Mouse (Mus musculus) induced T-regulatory cell, adult 2 months (primary cell): ENCODE results near the gene Adamts3.

Experiments used
- DNase-seq: peaks from one replicate; pipeline ENCODE4 v3.0.0-alpha.2; 2012; ENCODE audit warnings: low read depth

The Adamts3 gene

DNA sequence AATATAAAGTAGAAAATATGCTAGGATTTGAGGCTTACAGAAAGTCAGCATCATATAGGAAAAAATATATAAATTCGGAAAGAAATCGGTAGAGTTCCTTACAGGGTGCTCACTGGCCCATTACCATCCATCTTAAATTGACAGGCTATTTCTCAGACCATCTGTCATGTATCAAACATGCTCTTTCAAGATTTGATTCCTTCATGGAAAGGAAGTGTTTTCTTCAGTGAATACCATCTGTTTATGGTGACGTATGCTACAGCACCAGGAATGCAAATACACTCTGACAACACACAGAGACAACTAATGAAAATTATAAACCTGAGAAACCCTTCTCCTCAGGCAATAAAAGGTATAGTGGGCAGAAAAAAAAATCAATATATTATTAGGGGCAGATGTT, 68.6 kb downstream of the Adamts3 start:
- no peak for DNase-seq

GRCm38 (mm10) chr5:89800181-89800816, 82.8 kb downstream of the Adamts3 start:
- DNase-seq, result no peak

GRCm38 (mm10) chr5:89793706-89794105, 89.4 kb downstream of the Adamts3 start:
- no peak for DNase-seq

DNA sequence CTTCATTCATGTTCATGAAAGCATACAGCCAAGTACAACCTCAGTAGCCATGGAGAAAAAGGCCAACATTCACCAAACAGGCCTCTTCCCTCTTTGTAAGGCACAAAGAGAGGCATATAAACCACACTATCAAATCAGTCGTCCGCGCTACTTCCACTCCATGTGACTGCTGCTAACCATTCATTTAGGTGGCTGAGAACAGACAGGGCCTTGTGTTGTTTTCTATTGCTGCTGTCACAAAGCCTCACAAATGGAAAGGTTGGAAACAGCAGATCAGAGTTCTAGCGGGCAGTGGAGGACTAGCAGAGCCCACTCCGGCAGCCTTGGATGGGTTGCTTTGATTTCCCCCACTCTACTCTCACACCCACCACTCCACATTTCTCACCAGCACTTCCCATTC, 98.5 kb downstream of the Adamts3 start:
- no peak for DNase-seq

DNA sequence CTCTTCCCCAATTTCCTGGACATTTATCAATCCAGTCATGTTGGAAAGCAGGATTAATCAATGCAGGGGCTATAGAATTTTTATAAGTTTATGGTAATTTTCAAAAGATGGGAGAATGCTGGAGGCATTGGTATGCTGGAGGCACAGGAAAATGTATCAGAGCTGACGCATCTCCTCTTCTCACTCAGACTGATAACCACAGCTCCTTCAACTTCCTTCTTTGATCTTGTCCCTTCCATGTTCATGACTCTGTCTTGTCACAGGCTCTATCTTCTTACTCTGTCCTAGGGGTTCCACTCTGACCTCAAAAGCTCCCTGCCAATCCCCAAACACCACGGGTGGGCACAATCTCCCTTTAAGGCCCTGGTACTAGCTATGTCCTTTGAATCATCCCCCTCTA, 103.3 kb downstream of the Adamts3 start:
- DNase-seq, result no peak

DNA sequence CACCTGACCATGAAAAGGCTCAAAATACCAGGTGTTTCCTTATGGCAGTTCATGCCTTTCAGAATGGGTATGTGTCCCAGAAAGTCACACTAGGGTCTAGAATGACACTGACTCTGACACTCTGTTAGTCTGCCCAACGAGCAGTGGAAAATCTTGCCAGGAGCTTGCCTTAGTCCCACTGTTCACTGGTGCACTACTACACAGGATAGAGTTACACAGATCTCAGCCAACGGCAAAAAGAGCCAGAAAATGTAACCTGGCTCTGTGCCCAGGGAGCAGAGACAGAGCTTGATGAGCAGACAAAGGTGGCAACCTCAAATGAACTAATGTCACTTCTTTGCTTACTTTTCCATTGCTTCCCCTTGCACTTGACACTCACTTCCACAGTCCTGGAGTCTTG, 104.5 kb downstream of the Adamts3 start:
- DNase-seq, result no peak

DNA sequence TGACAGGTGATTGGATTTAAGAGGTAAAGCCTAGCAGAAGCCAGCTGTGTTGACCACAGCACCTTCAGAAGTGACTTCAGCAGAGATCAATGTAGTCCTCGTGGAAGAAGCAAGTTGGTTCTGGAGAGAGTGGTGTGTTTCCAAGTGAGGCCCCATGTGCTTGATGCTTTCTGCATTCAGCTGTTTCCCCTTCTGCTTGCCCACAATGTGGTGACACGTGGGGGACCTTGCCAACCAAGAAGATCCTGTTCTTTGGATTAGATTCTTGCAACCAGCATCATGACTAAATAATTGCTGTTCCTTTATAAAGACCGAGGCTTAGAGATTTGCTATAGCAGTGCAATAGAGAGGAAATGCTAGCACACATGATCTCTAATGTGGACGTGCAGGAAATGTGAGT, 105.7 kb downstream of the Adamts3 start:
- DNase-seq, result no peak

DNA sequence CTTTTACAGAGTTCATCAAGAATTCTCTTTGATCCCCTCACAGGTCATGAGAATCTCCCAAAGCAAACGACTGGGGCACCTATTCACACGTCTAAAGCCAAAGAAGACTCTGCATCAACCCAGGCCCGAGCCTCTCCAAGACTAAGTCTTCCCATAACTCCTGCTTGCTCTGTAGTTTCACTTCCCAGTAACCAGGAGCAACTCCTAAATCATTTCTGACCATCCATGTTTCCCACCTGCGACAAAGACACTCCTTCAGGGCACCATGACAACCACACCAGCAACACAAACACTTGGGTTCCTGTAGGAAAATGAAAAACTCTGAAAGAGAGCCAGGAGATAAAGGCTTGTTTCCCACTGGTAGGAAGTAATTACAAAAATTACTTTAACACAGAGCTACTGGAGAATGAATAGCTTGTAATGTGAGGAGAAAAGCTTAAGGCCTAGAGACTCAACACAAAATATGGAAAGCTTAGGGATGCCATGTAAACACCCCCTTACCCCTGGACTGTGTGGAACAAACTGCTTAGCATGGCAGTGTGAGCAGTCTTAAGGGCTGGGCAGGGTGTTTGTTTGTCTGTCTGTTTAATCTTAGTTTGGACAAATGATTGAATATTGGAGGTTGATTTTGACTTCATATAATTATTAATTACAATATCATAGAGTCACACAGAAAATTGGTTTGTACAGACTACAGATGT, 112.3 kb downstream of the Adamts3 start:
- DNase-seq, result no peak

- DNase-seq, result no peak
Observed at GRCm38 (mm10) chr5:89763189-89764187, 119.6 kb downstream of the Adamts3 start.

DNA sequence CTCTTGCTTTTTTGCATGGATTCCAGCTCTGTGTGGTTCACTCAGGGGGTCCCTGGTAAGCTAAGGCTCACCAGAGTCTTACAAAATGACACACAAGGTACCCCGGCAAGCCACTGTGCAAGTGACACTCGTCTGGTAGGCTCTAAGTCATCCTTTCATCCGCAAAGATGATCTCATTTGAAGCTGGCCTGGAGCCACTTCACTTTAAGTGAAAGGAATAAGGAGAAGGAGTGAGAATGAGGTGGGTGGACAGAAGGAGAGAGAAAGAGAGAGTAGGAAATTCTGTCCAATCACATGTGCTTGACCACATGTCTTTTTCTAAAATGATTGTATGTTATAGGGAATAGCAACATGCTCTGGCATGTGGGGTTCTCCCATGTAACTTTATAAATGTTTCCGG, 122.8 kb downstream of the Adamts3 start:
- no peak for DNase-seq

- no peak for DNase-seq
Observed at GRCm38 (mm10) chr5:89751836-89752235, 131.3 kb downstream of the Adamts3 start.

- DNase-seq, result no peak
Observed at GRCm38 (mm10) chr5:89748185-89748884, 134.8 kb downstream of the Adamts3 start.

DNA sequence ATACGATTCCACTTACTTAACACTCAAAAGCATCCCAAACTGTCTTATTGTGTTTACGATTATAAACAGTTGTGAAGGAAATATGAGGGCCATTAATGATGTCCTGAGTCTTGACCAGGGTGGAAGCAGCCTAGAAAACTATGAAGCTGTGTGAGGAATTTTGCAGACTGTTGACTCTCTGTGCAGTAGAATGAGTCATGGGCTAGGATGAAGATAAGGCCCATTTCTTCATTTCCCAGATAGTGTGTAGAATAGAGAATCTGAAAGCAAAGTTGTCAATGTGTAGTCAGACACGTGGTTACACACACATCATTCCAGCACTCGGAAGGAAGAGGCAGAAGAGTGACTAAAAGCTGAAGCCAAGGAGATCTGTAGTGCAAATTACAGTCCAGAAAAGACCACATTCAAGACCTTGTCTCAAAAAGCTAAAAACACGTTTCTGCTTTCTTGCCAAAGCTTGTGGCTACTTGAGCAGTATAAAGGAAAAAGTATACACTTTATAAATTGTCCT, 135.9 kb downstream of the Adamts3 start:
- no peak for DNase-seq

GRCm38 (mm10) chr5:89745112-89745511, 138.0 kb downstream of the Adamts3 start:
- DNase-seq, result no peak

DNA sequence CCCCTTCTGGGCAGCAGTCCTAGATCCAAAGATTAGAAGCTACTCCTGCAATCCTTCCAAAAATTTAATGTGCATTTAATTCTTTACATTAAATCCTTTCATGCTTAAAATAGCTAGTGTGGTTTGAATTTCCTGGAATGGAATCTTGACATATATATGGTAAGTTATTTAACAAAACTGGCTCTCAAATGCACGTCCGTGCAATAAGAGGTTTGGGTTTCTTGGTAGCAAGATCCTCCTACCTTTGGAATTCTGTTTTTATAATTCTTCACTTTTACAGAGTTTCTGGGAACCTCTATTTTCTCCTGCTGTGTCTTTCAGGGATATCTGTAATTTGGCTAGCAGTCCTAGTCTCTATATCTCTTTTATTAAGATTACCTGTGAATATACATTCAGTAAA, 148.4 kb downstream of the Adamts3 start:
- DNase-seq, result no peak

- DNase-seq, result no peak
Observed at GRCm38 (mm10) chr5:89730411-89730810, 152.7 kb downstream of the Adamts3 start.

- no peak for DNase-seq
Observed at GRCm38 (mm10) chr5:89728117-89728516, 155.0 kb downstream of the Adamts3 start.

DNA sequence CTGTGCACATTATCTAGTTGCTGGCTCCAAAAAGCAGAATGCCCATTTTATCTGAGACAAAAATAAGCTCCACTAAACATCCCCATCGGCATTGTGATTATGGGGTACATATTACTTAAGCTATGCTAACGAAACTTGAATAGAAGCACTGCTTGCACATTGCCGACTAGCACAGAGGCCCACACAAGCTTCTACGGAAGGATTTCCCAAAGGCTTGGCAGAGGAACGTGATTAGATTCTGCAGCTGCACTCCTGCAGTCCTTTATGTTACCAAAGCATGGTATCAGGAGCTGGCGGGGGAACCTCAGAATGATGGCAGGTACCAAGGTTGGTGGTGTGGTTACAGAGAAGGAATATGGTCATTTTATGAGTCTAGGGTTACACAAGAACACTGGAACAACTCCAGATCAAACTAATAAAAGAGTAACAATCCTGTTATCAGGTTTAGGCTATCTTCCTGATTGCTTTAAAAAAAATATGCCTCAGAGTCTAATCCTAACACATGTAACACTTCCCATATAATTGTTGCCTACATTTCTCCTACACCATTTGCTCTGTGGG, 155.6 kb downstream of the Adamts3 start:
- DNase-seq, result no peak

DNA sequence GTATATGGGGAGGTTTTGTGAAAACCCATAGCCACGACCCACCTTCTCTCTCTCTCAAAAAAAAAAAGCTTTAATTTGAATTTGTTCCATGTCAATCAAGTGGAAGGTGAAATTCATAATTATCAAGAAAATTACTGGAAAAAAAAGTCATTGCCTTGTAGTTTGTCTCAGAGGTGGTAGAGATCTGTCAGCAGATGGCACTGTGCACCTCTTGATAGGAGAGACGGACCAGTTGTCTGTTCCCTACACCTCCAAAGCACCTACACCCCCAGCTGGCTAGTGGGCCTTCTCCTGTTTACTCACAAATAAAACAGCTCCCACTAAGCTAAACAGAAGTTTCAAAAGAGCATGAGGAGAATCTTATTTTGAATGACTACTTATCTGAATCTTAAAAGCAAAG, 168.6 kb downstream of the Adamts3 start:
- no peak for DNase-seq

GRCm38 (mm10) chr5:89711116-89711859, 171.8 kb downstream of the Adamts3 start:
- no peak for DNase-seq

- no peak for DNase-seq
Observed at GRCm38 (mm10) chr5:89709459-89709858, 173.7 kb downstream of the Adamts3 start.
